Mouse (Mus musculus) natural killer cell, adult 2 months (primary cell): ENCODE measurements around the gene Flt4.
"Not testable (repeated sequence)": the region's sequence is repeated elsewhere in the genome, so short reads cannot be mapped to it uniquely, and the experiment has no call there.

ENCODE experiments used
- DNase-seq, 2 experiments: peaks; one replicate each; pipeline ENCODE4 v3.0.0; 2022; ENCODE audit warnings: low spot score in 2 of 2

Gene Flt4

DNA sequence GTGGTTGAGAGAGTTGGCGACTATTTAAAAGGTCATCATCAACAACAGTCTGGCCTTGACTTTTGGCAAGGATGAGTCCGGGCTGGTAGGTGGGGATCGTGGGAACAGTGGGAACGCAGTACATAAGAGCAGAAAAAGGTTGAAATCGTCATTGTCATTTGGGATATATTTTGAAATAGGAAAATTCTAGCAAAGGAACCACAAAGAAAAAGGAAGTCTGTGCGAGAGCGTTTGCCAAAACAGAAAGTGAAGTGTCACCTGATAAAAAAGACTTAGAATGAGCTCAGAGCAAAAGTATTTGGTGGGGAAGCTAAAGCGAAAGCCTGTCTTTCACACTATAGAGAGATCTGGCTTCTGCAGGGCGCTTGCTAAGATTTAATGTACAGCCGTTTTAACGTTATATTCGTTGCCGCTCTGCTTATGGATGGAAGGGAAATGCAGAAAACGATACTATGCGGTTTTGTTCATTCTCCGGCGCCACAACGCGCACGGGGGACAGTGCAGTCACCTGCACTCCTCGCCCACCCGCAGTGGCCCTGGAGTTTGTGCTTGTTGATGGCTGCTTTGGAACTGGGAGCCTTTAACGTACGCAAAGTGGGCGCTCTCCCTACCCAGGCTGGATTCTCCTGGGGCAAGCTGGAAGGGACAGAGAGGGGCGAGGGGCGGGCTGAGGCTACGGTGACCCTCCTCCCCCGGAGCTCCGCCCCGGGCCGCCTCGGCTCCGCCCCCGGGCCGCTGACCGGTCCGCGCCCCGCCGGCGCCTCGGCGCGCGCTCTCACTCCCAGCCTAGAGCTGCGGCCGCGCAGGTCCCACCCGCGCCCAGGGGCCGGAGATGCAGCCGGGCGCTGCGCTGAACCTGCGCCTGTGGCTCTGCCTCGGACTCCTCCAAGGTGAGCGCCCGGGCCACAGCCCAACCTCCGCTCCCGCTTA, at the start of gene Flt4:
TSS of gene Flt4 (plus strand) at position 326 of the 930 bp plus-strand sequence.
- DNase-seq = not testable (repeated sequence)

DNA sequence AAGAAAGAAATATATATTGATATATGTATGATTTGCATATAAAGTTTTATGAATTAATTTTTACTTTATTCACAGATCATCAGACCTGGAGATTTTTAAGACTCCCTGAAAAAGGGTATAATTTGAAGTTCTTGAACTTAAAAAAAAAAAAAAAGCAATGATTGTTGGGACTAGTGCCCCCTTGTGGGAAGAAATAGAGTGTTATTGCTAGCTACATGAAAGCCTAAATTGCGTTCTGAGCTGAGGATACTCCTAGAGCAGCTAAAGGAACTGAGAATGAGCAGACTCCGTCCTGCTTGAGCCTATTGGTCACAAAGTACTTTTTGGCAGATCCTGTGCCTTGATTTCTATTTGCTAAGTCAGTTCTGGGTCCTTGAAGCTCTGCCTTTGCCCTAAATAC, 34.0 kb upstream of the Flt4 start:
- DNase-seq = not testable (repeated sequence)

GRCm38 (mm10) chr11:49580452-49580851, 28.6 kb upstream of the Flt4 start:
- DNase-seq = not testable (repeated sequence)

- DNase-seq = no peak
Measured at GRCm38 (mm10) chr11:49590213-49590612, 18.9 kb upstream of the Flt4 start.

GRCm38 (mm10) chr11:49597149-49597548, 11.9 kb upstream of the Flt4 start:
- not testable (repeated sequence) for DNase-seq

DNA sequence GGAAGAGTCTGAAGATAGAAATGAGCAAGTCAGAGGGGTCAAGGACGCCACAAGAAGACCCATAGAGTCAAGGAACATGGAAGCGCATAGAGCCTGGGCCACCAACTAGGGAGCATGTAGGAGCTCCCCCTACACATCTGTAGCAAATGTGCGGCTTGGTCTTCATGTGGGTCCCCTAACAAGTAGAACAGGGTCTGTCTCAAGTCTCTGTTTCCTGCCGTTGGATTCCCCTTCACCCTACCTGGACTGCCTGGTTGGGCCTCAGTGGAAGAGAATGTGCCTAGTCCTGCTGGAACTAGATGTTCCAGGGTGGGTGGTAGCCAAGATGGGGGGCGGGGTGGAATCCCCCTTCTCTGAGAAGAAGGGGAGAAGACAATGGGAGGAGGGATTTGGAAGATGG, 757 bp upstream of the Flt4 start:
- not testable (repeated sequence) for DNase-seq

DNA sequence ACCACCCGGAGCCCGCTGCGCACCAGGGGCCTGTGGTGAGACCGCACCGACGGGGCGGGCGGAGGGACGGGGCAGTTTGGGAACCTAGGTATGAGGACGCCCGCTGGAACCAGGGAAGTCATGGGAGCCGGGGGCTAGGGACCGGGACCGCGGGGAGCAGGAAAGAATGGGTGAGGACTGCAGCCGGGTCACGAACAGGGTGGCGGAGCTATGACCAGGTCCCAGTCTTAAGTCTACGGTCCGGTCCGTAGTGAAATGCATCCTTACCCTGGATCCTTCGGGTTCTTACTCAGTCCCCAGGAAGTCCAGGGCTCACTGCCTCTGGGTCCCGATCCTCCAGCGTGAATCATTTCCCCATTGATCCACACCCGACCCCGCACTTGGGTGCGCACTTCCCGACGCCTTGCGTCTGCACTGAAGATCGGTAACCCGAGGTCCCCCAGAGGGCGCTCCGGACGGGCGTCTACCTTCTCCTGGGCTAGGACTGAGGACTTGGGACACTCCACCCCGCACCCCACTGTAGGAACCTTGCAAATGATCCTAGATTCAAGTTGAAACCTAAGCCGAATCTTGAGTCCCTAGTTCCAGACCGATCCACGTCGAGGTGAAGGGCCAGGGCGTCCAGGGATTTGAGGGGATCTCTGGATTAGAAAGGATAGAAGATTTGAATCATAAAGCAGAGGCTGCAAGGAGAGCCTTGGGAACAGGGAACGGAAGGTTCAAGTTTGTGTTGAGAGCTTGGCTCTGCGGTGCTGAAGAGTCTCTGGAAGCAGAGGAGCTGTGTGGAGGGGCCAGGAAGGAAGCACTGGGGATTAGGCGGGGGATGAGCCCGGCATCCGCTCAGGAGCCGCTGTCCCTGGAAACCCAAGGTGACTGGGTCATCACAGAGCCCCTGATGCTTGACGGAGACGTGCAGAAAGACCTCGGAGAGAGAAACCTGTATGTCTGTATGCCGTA, 1.1 kb downstream of the Flt4 start:
- not testable (repeated sequence) for DNase-seq

DNA sequence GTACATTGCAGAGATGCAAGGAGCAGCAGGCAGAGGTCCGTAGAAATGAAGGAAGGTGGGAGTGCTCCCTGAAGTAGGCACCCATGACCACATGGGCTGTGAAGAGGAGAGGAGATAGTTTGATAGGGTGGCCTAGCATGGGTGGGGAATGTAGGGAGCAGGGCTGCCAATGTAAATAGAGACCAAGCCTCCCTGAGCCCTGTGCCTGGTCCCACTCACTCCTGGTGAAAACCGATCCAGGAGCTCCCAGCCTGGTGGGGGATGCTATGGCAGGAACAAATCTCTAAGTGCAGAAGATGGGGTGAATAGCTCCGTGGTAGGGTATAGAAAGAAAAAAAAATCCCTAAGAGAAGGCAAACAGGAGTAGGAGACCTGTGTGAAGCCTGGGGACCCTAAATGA, 2.3 kb downstream of the Flt4 start:
- DNase-seq = not testable (repeated sequence)

DNA sequence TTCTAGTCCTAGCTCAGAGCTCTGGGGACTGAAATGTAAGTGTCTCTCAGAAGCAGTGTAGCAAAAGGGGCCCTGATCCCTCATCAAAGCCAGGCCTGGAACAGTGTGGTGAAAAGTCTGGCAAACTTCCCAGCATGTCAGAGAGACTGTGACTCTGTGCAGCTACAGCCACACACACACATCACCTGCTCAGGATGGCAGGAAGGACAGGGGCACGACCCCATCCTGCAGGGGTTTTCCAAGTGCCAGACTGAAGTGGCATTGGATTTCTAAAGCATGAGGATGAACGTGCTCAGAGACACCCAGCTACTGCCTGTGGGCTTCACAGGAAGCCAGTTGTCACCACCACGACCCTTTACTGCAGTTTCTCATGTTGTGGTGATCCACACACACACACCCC, 3.1 kb downstream of the Flt4 start:
- no peak for DNase-seq

GRCm38 (mm10) chr11:49613349-49613748, 4.3 kb downstream of the Flt4 start:
- DNase-seq = no peak

DNA sequence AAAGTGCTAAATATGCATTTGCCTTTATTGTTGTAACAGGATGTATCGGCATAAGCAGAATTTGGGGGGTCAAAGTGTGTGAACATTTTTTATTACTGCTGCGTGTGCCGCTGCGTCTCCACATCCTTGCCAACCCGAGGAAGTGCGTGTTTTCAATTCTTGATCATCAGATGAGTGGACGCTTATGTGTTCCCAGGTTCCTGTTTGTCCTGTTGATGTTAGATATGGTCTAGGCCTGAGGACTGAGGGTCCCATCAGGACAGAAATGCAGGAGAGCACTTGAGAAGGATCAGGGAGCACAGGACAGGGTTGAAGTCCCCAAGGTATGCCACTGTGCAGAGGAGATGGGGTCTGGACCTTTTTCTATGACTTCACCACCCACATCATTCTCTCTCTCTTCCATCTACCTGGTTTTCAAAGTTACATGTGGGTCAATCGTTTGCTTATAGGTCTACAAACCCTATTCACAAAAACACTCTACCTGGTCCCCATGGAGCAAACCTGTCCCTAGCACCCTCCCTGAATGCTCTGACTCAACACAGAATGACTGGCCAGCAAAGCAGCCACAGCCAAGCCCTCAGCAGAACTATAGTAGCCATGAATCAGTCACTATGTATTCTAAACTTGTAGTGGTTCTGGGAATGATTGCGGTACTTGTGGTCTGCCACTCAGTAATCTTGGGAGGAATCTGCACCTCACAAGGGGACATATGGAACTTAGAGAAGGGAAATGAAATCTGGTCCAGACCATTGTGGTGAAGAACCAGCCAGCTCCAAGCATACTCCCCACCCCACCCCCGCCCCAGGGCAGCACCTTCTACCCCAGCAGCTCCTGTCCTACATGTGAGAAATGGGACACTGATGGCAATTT, 7.0 kb downstream of the Flt4 start:
- DNase-seq = no peak

DNA sequence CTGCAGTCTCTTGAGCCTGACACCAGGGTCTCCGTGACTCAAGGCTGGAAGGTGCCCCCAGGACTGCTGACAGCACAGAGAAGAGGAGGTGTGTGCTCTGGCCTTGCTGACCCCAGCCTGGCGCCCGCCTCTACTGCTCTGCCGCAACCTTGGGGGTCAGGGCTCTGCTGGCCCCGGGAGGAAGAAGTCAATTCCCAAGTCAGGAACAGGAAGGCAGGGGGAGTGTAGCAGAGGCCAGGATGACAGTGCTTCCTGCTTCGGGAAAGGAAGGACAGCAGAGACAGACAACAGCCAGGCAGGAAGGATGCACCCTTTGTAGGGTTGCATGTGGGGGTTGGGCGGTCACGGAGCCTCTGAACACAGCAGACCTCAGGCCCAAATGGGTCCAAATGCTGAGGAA, 9.4 kb downstream of the Flt4 start:
- DNase-seq = no peak

DNA sequence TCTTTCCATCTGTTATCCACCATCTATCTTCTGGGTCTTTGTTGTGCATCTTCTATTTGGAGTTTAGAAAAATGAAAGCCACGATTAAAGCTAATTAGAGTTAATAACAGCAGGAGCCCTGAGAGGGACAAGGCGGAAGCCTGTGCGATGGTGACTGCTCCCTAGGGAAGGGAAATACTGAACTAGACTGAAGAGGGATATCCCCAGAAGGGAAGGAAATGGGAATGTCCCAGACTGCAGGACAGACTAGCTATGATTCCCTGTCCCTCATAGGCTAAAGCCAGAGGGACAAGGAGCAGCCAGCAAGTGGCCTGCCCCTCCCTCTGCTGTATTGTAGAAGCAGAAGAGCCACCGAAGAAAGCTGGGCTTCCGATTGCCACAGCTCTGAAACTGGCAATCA, 12.9 kb downstream of the Flt4 start:
- no peak for DNase-seq

GRCm38 (mm10) chr11:49624156-49624555, 15.1 kb downstream of the Flt4 start:
- DNase-seq = no peak

DNA sequence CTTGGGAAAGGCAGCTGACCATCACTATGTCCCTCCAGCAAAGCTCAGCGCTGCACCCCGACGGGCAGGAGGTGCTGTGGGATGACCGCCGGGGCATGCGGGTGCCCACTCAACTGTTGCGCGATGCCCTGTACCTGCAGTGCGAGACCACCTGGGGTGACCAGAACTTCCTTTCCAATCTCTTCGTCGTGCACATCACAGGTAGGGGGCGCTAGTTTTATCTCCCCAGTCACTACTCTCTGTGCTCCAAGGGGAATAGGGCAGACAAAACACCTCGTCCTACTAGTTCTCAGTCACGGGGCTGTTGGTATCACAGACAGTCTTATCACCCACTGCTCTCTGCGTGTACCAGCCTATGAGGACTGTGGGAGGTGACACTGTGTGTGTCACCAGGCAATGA, 16.8 kb downstream of the Flt4 start:
- DNase-seq = no peak

- DNase-seq = no peak
Measured at GRCm38 (mm10) chr11:49626748-49627147, 17.7 kb downstream of the Flt4 start.

DNA sequence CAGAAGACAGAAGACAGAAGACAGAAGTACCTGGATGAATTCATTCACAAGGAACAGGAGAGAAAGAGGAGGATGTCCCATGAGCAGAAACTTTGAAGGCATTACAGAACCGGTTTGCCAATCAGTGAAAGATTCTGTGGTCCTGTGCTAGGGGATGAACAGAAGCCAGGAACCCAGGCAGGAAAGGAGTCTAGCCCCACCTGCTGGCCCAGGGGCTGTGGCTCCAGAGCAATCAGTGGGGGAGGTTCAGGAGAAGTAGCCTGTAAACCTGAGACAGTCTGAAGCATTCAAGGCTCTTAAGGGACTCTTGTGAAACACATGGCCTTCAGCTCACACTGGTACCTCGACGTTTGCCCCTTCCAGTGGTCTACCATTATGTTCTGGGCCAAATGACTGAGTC, 22.1 kb downstream of the Flt4 start:
- no peak for DNase-seq

- DNase-seq = no peak
Measured at GRCm38 (mm10) chr11:49632256-49632655, 23.2 kb downstream of the Flt4 start.

DNA sequence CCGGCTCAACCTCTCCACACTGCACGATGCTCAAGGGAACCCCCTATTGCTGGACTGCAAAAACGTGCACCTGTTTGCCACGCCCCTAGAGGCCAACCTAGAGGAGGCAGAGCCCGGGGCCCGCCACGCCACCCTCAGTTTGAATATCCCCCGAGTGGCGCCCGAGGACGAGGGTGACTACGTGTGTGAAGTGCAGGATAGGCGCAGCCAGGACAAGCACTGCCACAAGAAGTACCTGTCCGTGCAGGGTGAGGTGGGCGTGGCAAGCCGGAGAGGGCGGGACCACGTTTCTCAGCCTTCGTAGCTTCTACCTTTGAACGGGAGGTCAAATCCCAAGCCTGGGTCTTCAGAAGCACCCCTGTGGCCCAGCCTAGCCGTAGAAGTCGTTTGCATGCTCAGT, 25.0 kb downstream of the Flt4 start:
- DNase-seq = no peak

DNA sequence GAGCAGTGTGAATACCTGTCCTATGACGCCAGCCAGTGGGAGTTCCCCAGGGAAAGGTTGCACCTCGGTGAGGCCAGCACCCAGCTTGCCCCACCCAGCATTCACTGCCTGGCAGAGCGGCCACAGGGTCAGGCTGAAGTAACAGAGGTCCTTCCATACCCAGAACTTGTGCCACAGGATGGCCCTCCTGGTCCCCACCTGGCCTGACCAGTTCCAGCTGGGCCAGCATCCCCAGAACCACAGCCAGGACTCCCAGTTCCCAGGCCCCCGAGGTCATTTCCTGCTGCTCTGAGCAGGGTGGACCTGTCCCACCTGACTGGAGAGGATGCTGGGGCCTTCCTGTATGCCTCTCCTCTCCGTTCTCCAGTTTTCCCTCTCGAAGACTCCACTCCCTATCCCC, 26.6 kb downstream of the Flt4 start:
- no peak for DNase-seq

GRCm38 (mm10) chr11:49636449-49636848, 27.4 kb downstream of the Flt4 start:
- no peak for DNase-seq
